Comparison of ENCODE assay signal across 18 mouse cellular contexts in genomic region chr14:62541751-62542150, GRCm38 (mm10). TPM values are rescaled to one million over a fixed set of nuclear protein-coding genes. Genes with fewer than 3 reads are reported as not detected.
"Had no signal": no experiment of that assay in that cellular context is flagged by ENCODE, and none has a peak within 500 bp of the region (broad histone marks: within the 10 kb centered on the region; RNA-seq: fewer than 3 reads in every experiment).

No protein-coding gene starts in this region.

- ATAC-seq: lung, postnatal 0 days had no signal

- H3K9ac ChIP-seq: limb, embryonic 12.5 days; liver, embryonic 15.5 days; midbrain, embryonic 12.5 days had no signal

- H3K27ac ChIP-seq: kidney, postnatal 0 days; layer of hippocampus, adult 2 months; limb, embryonic 12.5 days; liver, embryonic 15.5 days; macrophage; midbrain, embryonic 12.5 days; stomach, postnatal 0 days had no signal

- H3K4me2 ChIP-seq: limb, embryonic 12.5 days; liver, embryonic 11.5 days; liver, embryonic 15.5 days; midbrain, embryonic 12.5 days had no signal

- DNase-seq: kidney, adult 8-10 months; kidney, postnatal 4 days; lung, adult 2 months; right cerebral cortex, postnatal 25 days; thymus, postnatal 4 days had no signal

- H3K4me1 ChIP-seq: limb, embryonic 12.5 days; liver, embryonic 15.5 days; megakaryocyte, embryonic 14.5 days; midbrain, embryonic 12.5 days had no signal

- H3K27me3 ChIP-seq: limb, embryonic 12.5 days; liver, embryonic 15.5 days; megakaryocyte, embryonic 14.5 days; midbrain, embryonic 12.5 days had no signal

- H3K9me3 ChIP-seq: limb, embryonic 12.5 days; liver, embryonic 15.5 days; midbrain, embryonic 12.5 days had no signal

- H3K36me3 ChIP-seq: limb, embryonic 12.5 days; liver, embryonic 15.5 days; midbrain, embryonic 12.5 days had no signal

- H3K4me3 ChIP-seq: layer of hippocampus, adult 2 months; limb, embryonic 12.5 days; liver, embryonic 15.5 days; megakaryocyte, embryonic 14.5 days; midbrain, embryonic 12.5 days had no signal

RNA-seq across cellular contexts. Expression of gene Gm4131, which starts 25.0 kb away (rescaled TPM):
- total RNA-seq: layer of hippocampus, adult 2 months; layer of hippocampus, postnatal 10 days; left cerebral cortex, postnatal 36 days; midbrain, postnatal 0 days had no signal
- polyA plus RNA-seq: limb, embryonic 12.5 days; liver, embryonic 11.5 days; liver, embryonic 15.5 days; lung, adult 2 months; lung, postnatal 0 days; macrophage; midbrain, embryonic 12.5 days; stomach, postnatal 0 days had no signal
